Mouse (Mus musculus) urinary bladder, postnatal 14 days (tissue): ENCODE measurements at regions not wholly inside any gene's neighbourhood (a gene's known extent, or its start where the extent isn't known, plus 50 kb on each side); places are given as distances from the start of the nearest gene placed in this dataset.

ENCODE experiments used
- DNase-seq: peaks from one replicate; pipeline ENCODE4 v3.0.0; 2021; ENCODE audit warnings: low spot score

DNA sequence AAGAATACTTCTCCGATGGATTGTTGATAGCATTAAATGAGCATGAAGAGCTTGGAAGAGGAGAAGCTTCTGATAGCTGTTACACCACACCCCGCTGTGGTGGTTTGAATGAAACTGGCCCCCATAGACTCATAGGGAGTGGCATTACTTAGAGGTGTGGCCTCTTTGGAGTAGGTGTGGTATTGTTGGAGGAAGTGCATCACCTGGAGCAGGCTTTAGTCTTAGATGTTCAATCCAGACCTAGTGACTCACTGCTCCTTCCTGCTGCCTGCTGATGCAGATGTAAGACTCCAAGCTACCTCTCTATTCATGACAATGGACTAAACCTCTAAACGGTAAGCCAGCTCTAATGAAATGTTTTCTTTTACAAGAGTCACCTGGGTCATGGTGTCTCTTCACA lies 237.1 kb upstream of the Mpped2 start:
- DNase-seq = no peak

GRCm38 (mm10) chr2:106458003-106458402 lies 235.1 kb upstream of the Mpped2 start:
- DNase-seq = no peak

DNA sequence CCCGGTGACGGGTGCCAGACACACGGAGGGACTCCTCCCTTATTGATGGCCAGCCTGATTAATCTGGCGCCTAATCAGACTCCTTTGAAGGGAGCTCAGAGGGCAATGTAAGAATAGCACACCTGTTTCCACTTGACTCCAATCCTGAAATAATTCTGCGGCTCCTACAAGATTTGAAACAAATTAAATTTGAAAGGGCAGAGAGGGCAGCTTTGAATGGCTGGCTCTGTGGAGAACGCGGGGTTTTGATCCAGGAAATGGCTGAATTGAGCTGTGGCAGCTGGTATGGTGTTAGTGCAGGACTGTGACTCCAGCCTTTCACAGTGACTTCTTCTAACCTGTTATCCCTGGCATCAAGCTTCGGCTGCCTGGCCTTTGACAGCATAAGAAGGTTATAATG lies 232.0 kb upstream of the Mpped2 start:
- DNase-seq = no peak

GRCm38 (mm10) chr2:106461490-106461889 lies 231.6 kb upstream of the Mpped2 start:
- DNase-seq = no peak

DNA sequence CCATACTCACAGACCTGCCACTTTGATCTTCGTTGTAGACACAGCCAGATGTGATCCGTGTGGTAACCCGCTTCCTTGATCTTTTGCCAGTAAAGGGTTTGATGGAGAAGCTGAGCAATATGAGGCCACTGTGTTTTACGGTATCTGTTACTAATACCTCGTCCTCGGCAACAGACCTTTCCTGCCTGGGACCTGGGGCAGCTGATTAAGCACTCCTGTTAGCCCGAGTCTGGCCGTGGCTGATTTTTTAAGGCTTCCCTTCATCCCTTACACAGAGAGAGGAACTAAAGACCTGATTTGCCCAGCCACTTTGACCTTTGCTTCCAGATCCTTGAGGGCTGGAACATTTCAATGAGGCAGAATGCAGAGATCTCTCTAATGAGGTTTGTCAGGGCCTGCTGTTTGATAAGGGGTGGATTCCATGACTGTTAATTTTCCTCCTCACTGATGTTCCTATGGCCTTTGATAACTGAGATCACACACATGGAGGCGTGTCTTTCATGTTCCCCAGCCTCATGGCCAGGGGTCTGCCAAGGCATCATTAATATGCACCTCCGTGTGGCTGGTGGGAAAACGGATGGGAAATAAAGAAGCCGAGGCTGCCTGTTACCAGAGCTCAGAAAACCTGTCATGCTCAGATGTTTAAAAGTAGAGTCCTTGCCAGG lies 231.0 kb upstream of the Mpped2 start:
- DNase-seq = no peak

DNA sequence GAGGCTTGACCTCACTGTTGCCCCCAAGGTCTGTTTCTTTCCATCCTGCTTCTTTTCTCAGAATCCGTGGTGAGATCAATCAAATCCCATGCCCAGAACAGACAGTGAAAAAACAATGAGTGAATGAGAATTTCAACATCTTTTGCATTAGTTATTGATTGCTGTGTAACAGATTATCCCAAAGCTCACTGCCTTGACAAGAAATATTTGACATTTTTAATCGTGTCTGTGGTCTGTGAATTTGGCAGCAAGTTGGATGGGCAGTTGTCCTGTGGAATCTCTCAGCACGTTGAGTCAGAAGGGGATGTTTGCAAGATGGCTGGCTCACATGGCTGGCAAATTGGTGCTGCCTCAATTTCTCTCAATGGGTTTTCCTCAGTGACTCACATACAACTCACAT lies 228.0 kb upstream of the Mpped2 start:
- no peak for DNase-seq

- no peak for DNase-seq
Measured at GRCm38 (mm10) chr2:106465831-106466230, 227.2 kb upstream of the Mpped2 start.

- no peak for DNase-seq
Measured at GRCm38 (mm10) chr2:106469196-106469595, 223.9 kb upstream of the Mpped2 start.

- DNase-seq = no peak
Measured at GRCm38 (mm10) chr2:106473458-106473857, 219.6 kb upstream of the Mpped2 start.

DNA sequence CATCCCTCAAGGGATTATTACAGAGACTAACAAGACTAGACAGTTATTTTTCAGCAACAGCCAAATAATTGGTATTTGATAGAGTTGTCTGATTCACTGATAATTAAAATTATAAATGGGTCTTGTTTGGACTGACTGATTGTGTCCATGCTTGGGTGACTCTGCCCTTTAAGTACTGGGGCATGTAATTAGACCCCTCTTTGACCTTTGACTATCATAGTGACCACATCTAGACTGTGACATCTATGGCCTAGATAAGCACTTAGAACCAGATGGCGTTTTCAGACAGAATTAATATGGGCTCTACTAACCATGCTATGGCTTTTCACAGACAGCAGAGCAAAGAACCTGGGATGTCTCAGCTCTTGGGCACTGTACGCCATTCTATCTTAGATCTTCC lies 215.1 kb upstream of the Mpped2 start:
- no peak for DNase-seq

DNA sequence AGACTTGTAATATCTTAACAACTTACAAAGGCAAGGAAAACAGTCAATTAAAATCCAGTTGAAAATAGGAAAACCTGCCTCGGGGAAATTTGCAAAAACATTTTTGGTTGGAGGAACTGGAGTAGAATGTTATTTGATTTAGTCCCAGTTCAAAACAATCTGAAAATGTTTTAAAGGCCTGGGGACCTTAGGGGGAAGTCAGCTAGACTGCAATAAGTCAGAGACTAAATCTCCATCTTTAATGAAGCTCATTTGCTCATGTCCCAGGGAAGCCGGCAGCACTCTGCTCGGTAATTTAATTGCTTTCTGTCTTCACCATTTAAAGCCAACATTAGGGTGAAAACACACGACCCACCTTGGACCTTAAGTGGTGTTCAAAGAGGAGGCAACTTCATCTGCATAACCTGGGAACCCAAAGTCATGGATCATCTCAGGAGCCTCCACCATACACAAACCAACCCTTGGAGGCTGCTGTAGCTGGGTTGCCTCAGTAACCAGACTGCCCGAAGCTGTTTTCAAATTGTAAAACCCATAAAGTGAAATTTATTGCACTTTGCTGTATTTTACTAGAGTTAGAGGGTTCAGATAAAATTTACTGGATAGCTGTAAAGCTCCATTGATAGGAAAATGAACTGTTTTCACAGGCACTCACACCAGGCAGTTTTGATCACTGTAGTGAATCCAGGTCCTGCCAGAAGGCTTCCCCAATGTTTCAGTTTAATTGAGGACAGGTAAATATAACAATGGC lies 205.6 kb upstream of the Mpped2 start:
- DNase-seq = no peak

DNA sequence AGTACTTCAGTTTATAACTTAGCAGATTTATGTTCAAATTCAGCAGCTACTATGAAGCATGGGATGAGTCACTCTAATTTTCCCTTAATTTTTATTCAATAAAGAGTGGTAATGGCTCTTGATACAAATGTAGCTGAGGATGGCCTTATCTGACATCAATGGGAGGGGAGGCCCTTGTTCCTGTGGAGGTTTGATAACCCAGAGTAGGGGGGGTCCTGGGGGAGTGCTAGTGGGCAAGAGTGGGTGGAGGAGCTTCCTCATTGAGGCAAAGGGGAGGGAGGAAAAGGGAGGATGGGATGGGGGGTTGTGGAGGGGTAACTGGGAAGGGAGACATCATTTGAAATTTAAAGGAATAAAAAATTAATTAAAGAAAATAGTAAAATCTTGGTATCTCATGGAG lies 194.3 kb upstream of the Mpped2 start:
- DNase-seq = no peak

GRCm38 (mm10) chr2:106499227-106499928 lies 193.7 kb upstream of the Mpped2 start:
- DNase-seq = no peak

DNA sequence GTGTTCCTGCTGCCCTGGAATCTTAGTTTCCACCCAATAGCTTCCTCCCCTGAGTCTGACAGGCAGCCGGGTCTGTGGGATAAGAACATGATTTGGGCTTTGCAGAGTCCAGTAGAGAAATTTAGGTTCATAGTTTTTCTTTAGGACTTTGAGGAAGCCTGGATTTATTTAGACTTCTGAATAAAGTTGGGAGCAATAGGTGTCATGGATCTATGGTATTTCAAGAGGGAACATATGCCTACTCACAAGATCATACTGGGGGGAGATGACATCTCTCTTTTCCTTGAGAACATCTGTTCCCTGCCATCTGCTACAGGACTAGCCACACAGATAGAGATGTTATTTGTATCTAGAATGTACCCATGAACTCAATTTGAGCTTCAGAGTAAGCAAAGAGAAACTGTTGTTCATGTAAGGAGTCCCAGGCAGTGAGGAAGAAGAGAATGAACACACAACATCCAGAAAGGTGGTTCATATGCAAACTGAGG lies 188.1 kb upstream of the Mpped2 start:
- DNase-seq = no peak

- DNase-seq = no peak
Measured at GRCm38 (mm10) chr2:106511889-106512288, 181.2 kb upstream of the Mpped2 start.

DNA sequence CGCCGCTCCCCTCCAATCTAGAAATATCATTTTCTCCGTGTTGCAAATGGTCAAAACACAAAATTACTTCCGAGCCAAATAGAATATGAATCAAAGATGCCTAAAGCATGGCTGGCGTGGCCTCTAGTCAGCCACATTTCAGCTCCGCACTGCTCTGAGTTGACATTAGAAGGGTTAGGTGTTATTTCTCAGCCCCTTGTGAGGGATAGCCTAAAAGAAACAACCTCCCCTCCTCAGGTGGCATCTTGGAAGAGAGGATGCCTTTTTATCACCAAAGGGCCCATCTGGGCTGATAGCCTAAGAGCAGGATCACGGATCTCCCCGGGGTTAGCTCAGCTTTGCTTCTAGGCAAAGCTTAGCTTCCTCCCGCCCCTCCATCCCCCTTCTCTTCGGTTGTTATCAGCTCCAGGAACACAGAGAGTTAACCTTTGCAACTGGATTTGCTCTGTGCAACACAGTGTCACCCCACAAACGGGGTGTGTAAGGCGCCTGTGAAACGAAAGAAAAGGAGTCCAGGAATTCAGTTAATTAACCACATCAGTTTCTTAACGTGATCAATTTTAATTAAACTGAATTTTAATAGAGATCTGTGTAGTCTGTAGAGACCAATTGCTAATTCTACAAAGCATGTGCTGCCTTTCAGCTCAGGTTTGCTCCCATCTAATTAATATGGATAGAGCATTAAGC lies 180.6 kb upstream of the Mpped2 start:
- DNase-seq = no peak

GRCm38 (mm10) chr2:106513025-106513386 lies 180.1 kb upstream of the Mpped2 start:
- no peak for DNase-seq

- no peak for DNase-seq
Measured at GRCm38 (mm10) chr2:106517224-106517623, 175.8 kb upstream of the Mpped2 start.

GRCm38 (mm10) chr2:106522961-106523360 lies 170.1 kb upstream of the Mpped2 start:
- no peak for DNase-seq

GRCm38 (mm10) chr2:106527008-106527407 lies 166.1 kb upstream of the Mpped2 start:
- no peak for DNase-seq

DNA sequence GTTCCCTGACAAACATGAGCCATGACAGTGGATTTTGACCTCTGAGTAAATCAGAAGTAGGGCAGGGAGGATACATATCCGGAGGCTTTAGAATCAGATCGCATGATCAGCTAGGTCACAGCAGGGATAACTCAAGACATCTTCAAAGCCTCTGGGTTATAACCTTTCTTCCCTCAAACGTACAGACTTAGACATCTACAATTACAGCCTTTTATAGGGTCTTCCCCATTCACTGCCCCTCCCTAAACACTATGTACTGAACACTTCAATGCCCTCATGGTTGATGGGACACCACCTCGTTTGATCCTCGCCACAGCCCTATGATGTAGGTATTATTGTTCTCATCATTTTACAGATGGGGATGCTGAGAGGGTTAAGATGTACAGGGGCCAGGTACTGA lies 163.8 kb upstream of the Mpped2 start:
- no peak for DNase-seq

GRCm38 (mm10) chr2:106529746-106530145 lies 163.3 kb upstream of the Mpped2 start:
- no peak for DNase-seq

DNA sequence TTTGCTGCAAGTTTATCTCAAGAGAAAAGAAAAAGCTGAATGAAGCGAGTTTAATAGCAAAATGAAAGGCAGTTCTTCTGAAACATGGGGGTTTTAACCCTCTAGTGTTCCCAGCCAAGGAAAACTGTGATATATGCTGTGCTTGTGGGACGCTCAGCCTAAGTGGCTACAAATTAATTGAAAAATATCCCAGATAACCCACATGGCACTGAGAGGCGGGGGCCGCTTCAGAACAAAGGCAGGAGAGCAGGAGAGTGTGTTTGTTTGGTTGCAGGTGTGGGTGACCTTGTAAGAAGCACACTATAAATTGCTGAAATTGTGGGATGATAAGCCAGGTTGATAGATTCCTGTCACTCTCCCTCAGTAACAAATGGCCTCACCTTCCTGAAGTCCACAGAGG lies 154.7 kb upstream of the Mpped2 start:
- DNase-seq = no peak
